Mouse (Mus musculus) heart, embryonic 14.5 days (tissue): Measurements from ENCODE around the gene Ftsj1. TPM values are rescaled to one million over a fixed set of nuclear protein-coding genes. Genes with fewer than 3 reads are reported as not detected.

Experiments
- ATAC-seq: fragments of 200-750 bp; cut with Nextera tagmentation; 2 replicates; pipeline ENCODE4 v1.8.0; 2017; ENCODE audit warnings: low read depth, moderate TSS enrichment; ENCODE audit not compliant: insufficient number of reproducible peaks, insufficient read depth, low FRiP score
- H3K27ac ChIP-seq, 2 experiments: fragments of 200-500 bp in 1 of 2; fragments of 300-500 bp in 1 of 2; sonication (generic) in 1 of 2; replicated peaks in 1 of 2; 2 replicates each; pipeline ENCODE4 v1.5.1; 2012 to 2014; ENCODE audit warnings: low read depth in 2 of 2, low read length in 2 of 2, control low read depth in 1 of 2, mild to moderate bottlenecking in 1 of 2, mixed read lengths in 1 of 2; ENCODE audit not compliant: control insufficient read depth in 1 of 2, insufficient read depth in 1 of 2
- H3K27me3 ChIP-seq: fragments of 300-500 bp; sonication (generic); 2 replicates; pipeline ENCODE4 v1.6.1; 2014; ENCODE audit warnings: mild to moderate bottlenecking, low read length, control low read depth; ENCODE audit not compliant: control insufficient read depth, insufficient read depth
- H3K36me3 ChIP-seq: fragments of 300-500 bp; sonication (generic); 2 replicates; pipeline ENCODE4 v1.6.1; 2014; ENCODE audit warnings: mild to moderate bottlenecking, control low read depth, low read length, mixed read lengths; ENCODE audit not compliant: control insufficient read depth, insufficient read depth
- H3K4me1 ChIP-seq, 2 experiments: fragments of 200-500 bp in 1 of 2; fragments of 300-500 bp in 1 of 2; sonication (generic) in 1 of 2; 2 replicates each; pipeline ENCODE4 v1.6.1; 2012 to 2014; ENCODE audit warnings: low read length in 2 of 2, control low read depth in 1 of 2, mixed read lengths in 1 of 2; ENCODE audit not compliant: control insufficient read depth in 2 of 2, insufficient read depth in 2 of 2
- H3K4me2 ChIP-seq: fragments of 300-500 bp; sonication (generic); 2 replicates; pipeline ENCODE4 v1.6.1; 2014; ENCODE audit warnings: mild to moderate bottlenecking, low read length
- H3K4me3 ChIP-seq, 2 experiments: fragments of 200-500 bp in 1 of 2; fragments of 300-500 bp in 1 of 2; sonication (generic) in 1 of 2; 2 replicates each; pipeline ENCODE4 v1.5.1; 2012 to 2014; ENCODE audit warnings: low read length in 2 of 2, mild to moderate bottlenecking in 2 of 2, control low read depth in 1 of 2, low read depth in 1 of 2, moderate library complexity in 1 of 2; ENCODE audit not compliant: control insufficient read depth in 1 of 2, insufficient read depth in 1 of 2
- H3K9ac ChIP-seq: fragments of 300-500 bp; sonication (generic); 2 replicates; pipeline ENCODE4 v1.6.1; 2014; ENCODE audit warnings: mild to moderate bottlenecking, low read length
- H3K9me3 ChIP-seq: fragments of 300-500 bp; sonication (generic); 2 replicates; pipeline ENCODE4 v1.6.1; 2016; ENCODE audit warnings: low read length, control low read depth; ENCODE audit not compliant: control insufficient read depth
- WGBS: fragments of 180-500 bp; shearing (Covaris S2); extraction: QIAGEN DNeasy Blood & Tissue Kit; methylation state at CpG from one replicate; pipeline ENCODE4 v1.1.7; 2014; 5-methylcytosine and 5-hydroxymethylcytosine counted together
- polyA plus RNA-seq: library from polyadenylated mRNA; unstranded; fragments of >200 nt; fragmentation: Nextera tagmentation; extraction: Ambion mirVana; gene quantifications from 2 replicates; pipeline ENCODE4 v1.2.1, GENCODE M21; 2014

The Ftsj1 gene
- polyA plus RNA-seq, 1 experiment from 2014 or later, result 25.4 TPM

- no peaks in the 10 kb centered on the region for H3K36me3 ChIP-seq
- H3K9ac ChIP-seq, result no peak overlapping the region
- no peak overlapping the region for H3K4me3 ChIP-seq
- no peaks in the 10 kb centered on the region for H3K9me3 ChIP-seq
- H3K4me2 ChIP-seq, result no peak overlapping the region
- no peak for ATAC-seq
- 0 out of 4 replicates have a peak, but pooled peaks cover 0 to 2% of the 10 kb centered on the region in 2 experiments for H3K4me1 ChIP-seq
- H3K27me3 ChIP-seq, result no peaks in the 10 kb centered on the region
- H3K27ac ChIP-seq, result no peak overlapping the region
- WGBS, result 31% methylated on average over 6 of the region's 6 CpGs
Measured at GRCm38 (mm10) chrX:8217383-8217782, 34.8 kb downstream of the Ftsj1 start.

- H3K4me2 ChIP-seq, result no peak overlapping the region
- H3K27me3 ChIP-seq, result no peaks in the 10 kb centered on the region
- ATAC-seq, result no peak
- H3K36me3 ChIP-seq, result no peaks in the 10 kb centered on the region
- no peak overlapping the region for H3K9ac ChIP-seq
- WGBS, result 66% methylated on average over 7 of the region's 7 CpGs
- H3K9me3 ChIP-seq, result no peaks in the 10 kb centered on the region
- H3K4me1 ChIP-seq, result no peaks in the 10 kb centered on the region
- no peak overlapping the region for H3K27ac ChIP-seq
- no peak overlapping the region for H3K4me3 ChIP-seq
Measured at GRCm38 (mm10) chrX:8211490-8212207, 40.6 kb downstream of the Ftsj1 start.

- Histone ChIP-seq H3K4me2 (no peak overlapping the region), H3K36me3 (no peaks in the 10 kb centered on the region), H3K9me3 (no peaks in the 10 kb centered on the region), H3K27ac (no peak overlapping the region), H3K9ac (no peak overlapping the region), H3K27me3 (no peaks in the 10 kb centered on the region), H3K4me1 (no peaks in the 10 kb centered on the region), H3K4me3 (no peak overlapping the region)
- 40% methylated on average over 2 of the region's 2 CpGs for WGBS
- ATAC-seq, result no peak
Measured at GRCm38 (mm10) chrX:8209720-8210119, 42.5 kb downstream of the Ftsj1 start.

- Histone ChIP-seq H3K9me3 (no peaks in the 10 kb centered on the region), H3K4me2 (peak overlapping the region; percentile 77), H3K9ac (no peak overlapping the region), H3K4me3 (no peak overlapping the region), H3K4me1 (no peaks in the 10 kb centered on the region), H3K27ac (no peak overlapping the region), H3K27me3 (no peaks in the 10 kb centered on the region), H3K36me3 (no peaks in the 10 kb centered on the region)
- 26% methylated on average over 4 of the region's 4 CpGs for WGBS
- no peak for ATAC-seq
Measured at GRCm38 (mm10) chrX:8207224-8207623, 45.0 kb downstream of the Ftsj1 start.

- Histone ChIP-seq H3K4me2 (peak overlapping the region; percentile 77), H3K4me1 (no peaks in the 10 kb centered on the region), H3K9ac (no peak overlapping the region), H3K27me3 (no peaks in the 10 kb centered on the region), H3K4me3 (peak overlapping the region; percentile 47 to 65), H3K36me3 (no peaks in the 10 kb centered on the region), H3K27ac (no peak overlapping the region), H3K9me3 (no peaks in the 10 kb centered on the region)
- whole genome bisulfite sequencing, result 14% methylated on average over 11 of the region's 11 CpGs
- ATAC-seq, result no peak
Measured at GRCm38 (mm10) chrX:8206694-8207197, 45.5 kb downstream of the Ftsj1 start.

- Histone ChIP-seq H3K4me1 (no peaks in the 10 kb centered on the region), H3K4me3 (peak within 1 kb of the TSS; percentile 47 to 65), H3K4me2 (peak within 1 kb of the TSS; percentile 77), H3K27me3 (no peaks in the 10 kb centered on the region), H3K9me3 (no peaks in the 10 kb centered on the region), H3K36me3 (no peaks in the 10 kb centered on the region), H3K27ac (no peak within 1 kb of the TSS), H3K9ac (peak within 1 kb of the TSS; percentile 71)
- ATAC-seq, result 0 out of 2 replicates have a peak, but pooled peaks have one; percentile 56
- WGBS, result 18% methylated on average over 34 of the region's 46 CpGs
Measured at GRCm38 (mm10) chrX:8206015-8206693, 46.1 kb downstream of the Ftsj1 start, which contains the start of gene Porcn. Gene Porcn, minus strand, starts transcription at chrX:8206525.

- H3K4me1 ChIP-seq, result no peaks in the 10 kb centered on the region
- H3K9ac ChIP-seq, result no peak overlapping the region; the same call in 1 of the 2 replicates
- peak overlapping the region; percentile 77 for H3K4me2 ChIP-seq
- peak overlapping the region in 1 of 2 experiments; percentile 47; a peak in 2 of 4 replicates for H3K4me3 ChIP-seq
- H3K9me3 ChIP-seq, result no peaks in the 10 kb centered on the region
- H3K36me3 ChIP-seq, result no peaks in the 10 kb centered on the region
- WGBS, result 40% methylated on average over 7 of the region's 7 CpGs
- no peaks in the 10 kb centered on the region for H3K27me3 ChIP-seq
- no peak for ATAC-seq
- no peak overlapping the region for H3K27ac ChIP-seq
Measured at GRCm38 (mm10) chrX:8205551-8205950, 46.7 kb downstream of the Ftsj1 start.
